21 mouse cellular contexts compared by ENCODE assay signal in the genomic region with DNA sequence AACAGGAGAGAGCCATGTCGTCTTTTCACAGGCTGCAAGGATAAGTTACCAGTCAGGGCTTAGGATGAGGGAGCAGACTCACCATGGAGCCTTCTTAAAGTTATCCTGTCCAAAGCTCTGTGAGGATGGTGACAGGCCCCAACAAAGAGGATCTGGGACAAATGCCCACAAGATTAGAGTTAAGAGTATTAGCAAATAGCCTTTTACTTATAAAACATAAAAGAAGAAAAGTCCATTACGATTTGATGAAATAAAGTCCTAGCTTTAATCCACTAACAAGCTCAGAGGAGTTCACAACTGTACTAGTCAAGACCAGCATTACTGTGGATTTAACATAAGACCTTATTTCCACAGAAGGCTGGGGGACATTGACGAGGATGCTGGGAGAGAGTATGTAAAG. TPM values are rescaled to one million over a fixed set of nuclear protein-coding genes. Genes with fewer than 3 reads are reported as not detected.
DNase-seq lines count a peak whose midpoint lies in the region; ATAC-seq lines count a peak whose summit lies in the region.
"Had no signal": no experiment of that assay in that cellular context is flagged by ENCODE, and none has a peak within 500 bp of the region (broad histone marks: within the 10 kb centered on the region; RNA-seq: fewer than 3 reads in every experiment).

No protein-coding gene starts in this region.

- H3K9ac ChIP-seq in midbrain, embryonic 11.5 days (ENCODE audit: low read length), result no peak overlapping the region
- H3K9ac ChIP-seq in midbrain, embryonic 16.5 days (ENCODE audit: low read depth, low read length), result no peak overlapping the region
- H3K9ac ChIP-seq in forebrain, embryonic 13.5 days, result no peak overlapping the region

- H3K4me1 ChIP-seq in midbrain, embryonic 11.5 days (ENCODE audit: control insufficient read depth, insufficient read depth, low read length), result no peaks in the 10 kb centered on the region
- 0 out of 2 replicates have a peak, but pooled peaks cover 2% of the 10 kb centered on the region for H3K4me1 ChIP-seq in midbrain, embryonic 16.5 days (ENCODE audit: control insufficient read depth, insufficient read depth, low read length)
- H3K4me1 ChIP-seq in forebrain, embryonic 13.5 days, result peaks cover 5% of the 10 kb centered on the region; the same call in 1 of the 2 replicates

- 39% methylated on average over 3 of the region's 3 CpGs for WGBS in midbrain, embryonic 11.5 days
- WGBS in midbrain, embryonic 16.5 days, result 22% methylated on average over 3 of the region's 3 CpGs
- WGBS in forebrain, embryonic 13.5 days, result 27% methylated on average over 3 of the region's 3 CpGs

- DNase-seq in midbrain, embryonic 11.5 days (ENCODE audit: low spot score, missing footprints), result peak; percentile 54
- DNase-seq in retina, postnatal 1 day, result peak; percentile 71
- no peak for DNase-seq in retina, embryonic 14.5 days (ENCODE audit: low spot score)
- peak; percentile 40 for DNase-seq in retina, postnatal 7 days (ENCODE audit: low read depth, low spot score)
- DNase-seq: adrenal gland, adult 2 months; adrenal gland, adult 8-10 months; adrenal gland, postnatal 10 days; adrenal gland, postnatal 14 days; adrenal gland, postnatal 25 days; adrenal gland, postnatal 36 days; B cell, adult 2 months; cerebellum, adult 11 months; cerebellum, adult 11-12 months; cerebellum, adult 18-20 months had no signal

- no peaks in the 10 kb centered on the region for H3K36me3 ChIP-seq in midbrain, embryonic 11.5 days (ENCODE audit: control insufficient read depth, insufficient read depth, low read length)
- H3K36me3 ChIP-seq in midbrain, embryonic 16.5 days (ENCODE audit: control insufficient read depth, insufficient read depth, low read length), result no peaks in the 10 kb centered on the region
- H3K36me3 ChIP-seq in forebrain, embryonic 13.5 days (ENCODE audit: poor library complexity, severe bottlenecking), result no peaks in the 10 kb centered on the region
- H3K36me3 ChIP-seq: G1E had no signal

- H3K4me2 ChIP-seq in midbrain, embryonic 11.5 days, result no peak overlapping the region
- H3K4me2 ChIP-seq in midbrain, embryonic 16.5 days (ENCODE audit: low read length), result no peak overlapping the region
- H3K4me2 ChIP-seq in forebrain, embryonic 13.5 days, result no peak overlapping the region

- ATAC-seq in midbrain, embryonic 11.5 days (ENCODE audit: low FRiP score), result no peak
- ATAC-seq in midbrain, embryonic 16.5 days, result no peak
- ATAC-seq in forebrain, embryonic 13.5 days, result no peak
- ATAC-seq: activated CD4-positive, CD25-positive, alpha-beta regulatory T cell, adult 4 months; CD4-positive, CD25-positive, alpha-beta regulatory T cell, adult 4 months; Patski had no signal

- no peak overlapping the region for H3K4me3 ChIP-seq in midbrain, embryonic 11.5 days (ENCODE audit: low read depth, low read length)
- H3K4me3 ChIP-seq in midbrain, embryonic 16.5 days (ENCODE audit: low read depth, low read length), result no peak overlapping the region
- no peak overlapping the region for H3K4me3 ChIP-seq in forebrain, embryonic 13.5 days

- H3K27me3 ChIP-seq in midbrain, embryonic 11.5 days (ENCODE audit: control insufficient read depth, insufficient read depth, low read length), result no peaks in the 10 kb centered on the region
- no peaks in the 10 kb centered on the region for H3K27me3 ChIP-seq in midbrain, embryonic 16.5 days (ENCODE audit: control insufficient read depth, insufficient read depth, low read depth, low read length)
- H3K27me3 ChIP-seq in forebrain, embryonic 13.5 days, result no peaks in the 10 kb centered on the region
- H3K27me3 ChIP-seq: CH12.LX, Patski had no signal

- no peak overlapping the region for H3K27ac ChIP-seq in midbrain, embryonic 11.5 days (ENCODE audit: low read depth, low read length)
- no peak overlapping the region for H3K27ac ChIP-seq in midbrain, embryonic 16.5 days (ENCODE audit: low read length)
- H3K27ac ChIP-seq in forebrain, embryonic 13.5 days, result no peak overlapping the region

- H3K9me3 ChIP-seq in midbrain, embryonic 11.5 days (ENCODE audit: control insufficient read depth, low read length), result no peaks in the 10 kb centered on the region
- H3K9me3 ChIP-seq in midbrain, embryonic 16.5 days (replicated peaks; ENCODE audit: control insufficient read depth, low read length, poor library complexity, severe bottlenecking), result no peaks in the 10 kb centered on the region
- no peaks in the 10 kb centered on the region for H3K9me3 ChIP-seq in forebrain, embryonic 13.5 days (replicated peaks)

RNA-seq across cellular contexts. Expression of a gene that starts 26.2 kb away (rescaled TPM):
- polyA plus RNA-seq in midbrain, embryonic 11.5 days (2014; fragmentation: Nextera tagmentation; extraction: Ambion mirVana), result 3.0 and 3.5 TPM in 2 replicates
- 13.9 and 15.1 TPM in 2 replicates for polyA plus RNA-seq in midbrain, embryonic 16.5 days (2015; fragmentation: Nextera tagmentation; extraction: Ambion mirVana)
- 2.2 and 2.8 TPM in 2 replicates for polyA plus RNA-seq in forebrain, embryonic 13.5 days (2015; fragmentation: Nextera tagmentation; extraction: Ambion mirVana)
- polyA plus RNA-seq: G1E had no signal
